Mouse (Mus musculus) cerebellum, adult 11-12 months (tissue): ENCODE results near the gene 1700021F07Rik.

ENCODE experiments used
- DNase-seq: peaks from one replicate; pipeline ENCODE4 v3.0.0; 2022

1700021F07Rik gene

DNA sequence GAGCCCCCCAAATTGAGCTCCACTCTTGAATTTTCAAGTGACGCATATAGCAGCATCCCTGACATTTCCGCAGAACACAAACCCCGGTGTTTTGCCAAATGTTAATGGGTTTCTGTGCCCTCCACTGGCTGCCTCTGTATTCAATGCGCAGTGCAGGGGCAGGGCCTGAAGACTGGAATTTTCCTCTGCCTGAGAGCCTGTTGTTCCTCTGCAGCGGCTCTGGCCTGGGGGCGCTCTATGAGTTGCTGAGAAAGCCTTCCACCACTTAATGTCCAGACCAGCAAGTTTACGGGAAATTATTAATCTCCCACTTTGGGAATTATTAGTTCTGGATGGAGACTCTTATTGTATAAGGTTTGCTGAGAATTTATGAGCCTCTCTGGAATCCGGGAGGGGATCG lies 41.8 kb downstream of the 1700021F07Rik start:
- DNase-seq, result no peak
